8 mouse cellular contexts compared by ENCODE assay signal in genomic region chrX:94541918-94542355, GRCm38 (mm10). TPM values are rescaled to one million over a fixed set of nuclear protein-coding genes. Genes with fewer than 3 reads are reported as not detected.
DNase-seq lines count a peak whose midpoint lies in the region; ATAC-seq and TF ChIP-seq lines count a peak whose summit lies in the region.

Maged1 (minus strand) TSS chrX:94542143.

- H3K36me3 ChIP-seq in ES-E14 (ENCODE audit: control insufficient read depth, insufficient read depth, low read length, poor library complexity, severe bottlenecking), result peaks cover 15% of the 10 kb centered on the region
- peaks cover 31% of the 10 kb centered on the region for H3K36me3 ChIP-seq in forebrain, embryonic 14.5 days (ENCODE audit: control insufficient read depth, insufficient read depth, low read length)
- H3K36me3 ChIP-seq in liver, embryonic 16.5 days (ENCODE audit: control insufficient read depth, insufficient read depth), result no peaks in the 10 kb centered on the region
- peaks cover 28% of the 10 kb centered on the region for H3K36me3 ChIP-seq in neural tube, embryonic 15.5 days

- WGBS in forebrain, embryonic 14.5 days, result 30% methylated on average over 32 of the region's 32 CpGs
- 17% methylated on average over 27 of the region's 32 CpGs for WGBS in large intestine, adult 2 months
- 28% methylated on average over 32 of the region's 32 CpGs for WGBS in liver, embryonic 16.5 days (ENCODE audit: insufficient replicate concordance)
- WGBS in neural tube, embryonic 15.5 days, result 12% methylated on average over 32 of the region's 32 CpGs

- in situ Hi-C loops in ES-E14 (cut with MboI; ENCODE audit: low sequenced_read_pairs in 2 of 2, unreplicated experiment in 2 of 2), result loop anchor here in 1 of 2 experiments (10.0 to 25.0 kb wide), 2 partner anchors 107 to 255 kb away; no protein-coding TSS in a partner anchor

- H3K9me3 ChIP-seq in ES-E14 (ENCODE audit: control insufficient read depth, insufficient read depth, low read depth, low read length), result no peaks in the 10 kb centered on the region
- H3K9me3 ChIP-seq in forebrain, embryonic 14.5 days (replicated peaks; ENCODE audit: control insufficient read depth, low read length), result no peaks in the 10 kb centered on the region
- H3K9me3 ChIP-seq in liver, embryonic 16.5 days (replicated peaks; ENCODE audit: control insufficient read depth, low read length), result no peaks in the 10 kb centered on the region
- H3K9me3 ChIP-seq in neural tube, embryonic 15.5 days (replicated peaks), result no peaks in the 10 kb centered on the region

- peak; percentile 90 for ATAC-seq in forebrain, embryonic 14.5 days
- peak; percentile 88 for ATAC-seq in liver, embryonic 16.5 days (ENCODE audit: low read depth)
- peak; percentile 93 for ATAC-seq in neural tube, embryonic 15.5 days (ENCODE audit: low FRiP score)

- peak; percentile 78 for DNase-seq in ES-E14 (ENCODE audit: low read depth, low spot score)
- DNase-seq in c-Kit-positive CD71-positive TER-119-positive erythroid progenitor cells, embryonic 14.5 days (ENCODE audit: low spot score), result peak; percentile 36
- DNase-seq in forebrain, embryonic 14.5 days (ENCODE audit: low spot score), result peak; percentile 97
- peak; percentile 91 to 94 for DNase-seq in heart, postnatal 10 days
- peak; percentile 48 for DNase-seq in large intestine, adult 2 months (ENCODE audit: low read depth, low spot score)
- peak; percentile 42 for DNase-seq in thymus, postnatal 0 days (ENCODE audit: low spot score)

- no peaks in the 10 kb centered on the region for H3K27me3 ChIP-seq in forebrain, embryonic 14.5 days (replicated peaks; ENCODE audit: control insufficient read depth, insufficient read depth, low read length)
- peaks cover 33% of the 10 kb centered on the region for H3K27me3 ChIP-seq in liver, embryonic 16.5 days (ENCODE audit: control insufficient read depth, insufficient read depth, low read depth, low read length)
- no peaks in the 10 kb centered on the region for H3K27me3 ChIP-seq in neural tube, embryonic 15.5 days (replicated peaks)

- no peak within 1 kb of the TSS for H3K27ac ChIP-seq in ES-E14 (ENCODE audit: insufficient read depth, low read depth, low read length, poor library complexity, severe bottlenecking)
- peak within 1 kb of the TSS; percentile 91 for H3K27ac ChIP-seq in forebrain, embryonic 14.5 days (ENCODE audit: low read depth, low read length)
- no peak within 1 kb of the TSS for H3K27ac ChIP-seq in liver, embryonic 16.5 days (ENCODE audit: low read length)
- peak within 1 kb of the TSS; percentile 91 for H3K27ac ChIP-seq in neural tube, embryonic 15.5 days (replicated peaks)

- intact Hi-C loops in heart, postnatal 10 days (cut with DNase I), result loop anchor here (5.0 kb wide), 1 partner anchor 175 kb away; the partner anchor contains the start of genes Apoo and Fam90a1b

- H3K4me1 ChIP-seq in ES-E14 (ENCODE audit: control insufficient read depth in 2 of 2, insufficient read depth in 2 of 2, low read length in 2 of 2, poor library complexity in 1 of 2), result 0 out of 4 replicates have a peak, but pooled peaks cover 0 to 1% of the 10 kb centered on the region in 2 experiments
- peaks cover 5% of the 10 kb centered on the region; the same call in 1 of the 2 replicates for H3K4me1 ChIP-seq in forebrain, embryonic 14.5 days (ENCODE audit: control insufficient read depth, insufficient read depth, low read length)
- no peaks in the 10 kb centered on the region; the same call in 1 of the 2 replicates for H3K4me1 ChIP-seq in liver, embryonic 16.5 days (ENCODE audit: control insufficient read depth, low read depth, low read length)
- peaks cover 35% of the 10 kb centered on the region for H3K4me1 ChIP-seq in neural tube, embryonic 15.5 days

- H3K9ac ChIP-seq in ES-E14 (ENCODE audit: insufficient read depth, low read depth, low read length, poor library complexity, severe bottlenecking), result peak within 1 kb of the TSS; percentile 92
- peak within 1 kb of the TSS; percentile 84 for H3K9ac ChIP-seq in forebrain, embryonic 14.5 days (ENCODE audit: low read length)
- peak within 1 kb of the TSS; percentile 58 for H3K9ac ChIP-seq in liver, embryonic 16.5 days (ENCODE audit: low read depth, low read length)
- H3K9ac ChIP-seq in neural tube, embryonic 15.5 days (replicated peaks), result peak within 1 kb of the TSS; percentile 72

- peak within 1 kb of the TSS; percentile 55 for H3K4me2 ChIP-seq in forebrain, embryonic 14.5 days (ENCODE audit: low read length)
- peak within 1 kb of the TSS; percentile 64 for H3K4me2 ChIP-seq in liver, embryonic 16.5 days (ENCODE audit: low read depth, low read length)
- H3K4me2 ChIP-seq in neural tube, embryonic 15.5 days, result peak within 1 kb of the TSS; percentile 60

- H3K4me3 ChIP-seq in ES-E14 (ENCODE audit: insufficient read depth in 1 of 2, low read depth in 1 of 2, low read length in 2 of 2, poor library complexity in 1 of 2, severe bottlenecking in 1 of 2), result peak within 1 kb of the TSS; percentile 87 to 88
- peak within 1 kb of the TSS; percentile 50 for H3K4me3 ChIP-seq in forebrain, embryonic 14.5 days (ENCODE audit: low read depth, low read length)
- H3K4me3 ChIP-seq in liver, embryonic 16.5 days (ENCODE audit: low read depth, low read length), result peak within 1 kb of the TSS; percentile 64
- peak within 1 kb of the TSS; percentile 57 for H3K4me3 ChIP-seq in neural tube, embryonic 15.5 days (replicated peaks)

TF ChIP-seq in ES-E14, 5 proteins besides CTCF, POLR2A, EP300 and RAD21:
- TF ChIP-seq CHD2 (IDR thresholded peaks at IDR 0.05; ENCODE audit: low read depth, low read length) (no peak), ZC3H11A (IDR thresholded peaks at IDR 0.05; ENCODE audit: borderline replicate concordance, low read depth, low read length) (no peak), MAFK (IDR thresholded peaks at IDR 0.05; ENCODE audit: insufficient read depth, low read depth, low read length) (no peak), ZNF384 (IDR thresholded peaks at IDR 0.05; ENCODE audit: low read depth, low read length) (no peak), HCFC1 (IDR thresholded peaks at IDR 0.05; ENCODE audit: borderline replicate concordance, insufficient read depth, low read length) (no peak)

RNA-seq across cellular contexts. Expression of gene Maged1, which starts in this region (rescaled TPM):
- total RNA-seq in ES-E14 (2012; rRNA removed), result 153 and 160 TPM in 2 replicates
- polyA plus RNA-seq in forebrain, embryonic 14.5 days (2014; fragmentation: Nextera tagmentation; extraction: Ambion mirVana), result 1,111 and 1,161 TPM in 2 replicates
- total RNA-seq in heart, postnatal 10 days (2021), result 100 to 1,000 TPM; 190 to 197 TPM
- polyA plus RNA-seq in large intestine, adult 2 months (2012; rRNA removed), result 50.7 and 50.9 TPM in 2 replicates
- polyA plus RNA-seq in liver, embryonic 16.5 days (2015; fragmentation: Nextera tagmentation; extraction: Ambion mirVana), result 74.9 and 84.6 TPM in 2 replicates
- polyA plus RNA-seq in neural tube, embryonic 15.5 days (2015; fragmentation: Nextera tagmentation; extraction: Ambion mirVana), result 910 and 1,001 TPM in 2 replicates
- 86.6 and 99.0 TPM in 2 replicates for polyA plus RNA-seq in thymus, postnatal 0 days (2015; fragmentation: Nextera tagmentation; extraction: Ambion mirVana)

Comparison
In these comparisons a context has a peak if more than half of its experiments do, and no peak if none do; other contexts are left out.
1. DNase-seq: peak in every context shown above with its lines; median percentile 97 in forebrain, embryonic 14.5 days; 92 in heart, postnatal 10 days; 78 in ES-E14; 48 in large intestine, adult 2 months; 42 in thymus, postnatal 0 days; 36 in c-Kit-positive CD71-positive TER-119-positive erythroid progenitor cells, embryonic 14.5 days.
2. H3K27ac ChIP-seq: peak in forebrain, embryonic 14.5 days (single experiment) and neural tube, embryonic 15.5 days (single experiment); none in ES-E14 (single experiment) and liver, embryonic 16.5 days (single experiment).
3. Peak in every context shown above with its lines, with median percentiles within 50 percentile points of each other: H3K4me3 ChIP-seq, H3K9ac ChIP-seq, ATAC-seq and H3K4me2 ChIP-seq.